Mouse (Mus musculus) spleen, postnatal 10 days (tissue): ENCODE results near the gene Car15.

Experiments
- DNase-seq, 2 experiments: peaks; one replicate each; pipeline ENCODE4 v3.0.0; 2021 to 2022; ENCODE audit warnings: low spot score in 2 of 2

Gene Car15

GRCm38 (mm10) chr16:17801777-17802455 lies 36.2 kb downstream of the Car15 start:
- DNase-seq = no peak

GRCm38 (mm10) chr16:17799584-17799983 lies 38.6 kb downstream of the Car15 start:
- DNase-seq = no peak

GRCm38 (mm10) chr16:17798321-17799180 lies 39.6 kb downstream of the Car15 start:
- DNase-seq = peak in 1 of 2 experiments; percentile 21

GRCm38 (mm10) chr16:17797812-17798311 lies 40.3 kb downstream of the Car15 start:
- DNase-seq = peak in 1 of 2 experiments; percentile 19

- DNase-seq = peak in 1 of 2 experiments; percentile 24
These were observed 41.0 kb downstream of the Car15 start, which contains the start of gene Scarf2 for GRCm38 (mm10) chr16:17796971-17797811. Scarf2 (plus strand) TSS chr16:17797282.

DNA sequence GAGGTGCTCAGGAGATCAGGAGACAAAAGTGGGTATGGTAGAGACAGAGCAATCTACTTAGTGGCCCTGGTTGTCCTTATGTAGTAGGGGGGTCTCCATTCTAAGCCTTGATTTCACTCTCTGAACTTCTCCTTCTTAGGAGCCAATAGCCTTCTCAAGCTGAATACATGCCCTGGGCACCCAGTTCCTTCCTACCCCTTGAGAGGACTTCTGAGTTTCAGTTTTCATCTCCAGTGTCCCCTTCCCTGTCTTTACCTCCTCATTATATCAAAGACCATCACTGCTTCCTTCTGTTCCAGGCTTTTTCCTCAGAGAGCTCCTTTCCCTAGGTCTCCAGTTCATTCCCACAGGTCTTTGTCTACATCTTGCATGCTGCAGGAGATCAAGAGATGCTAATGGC lies 41.6 kb downstream of the Car15 start:
- DNase-seq = no peak

DNA sequence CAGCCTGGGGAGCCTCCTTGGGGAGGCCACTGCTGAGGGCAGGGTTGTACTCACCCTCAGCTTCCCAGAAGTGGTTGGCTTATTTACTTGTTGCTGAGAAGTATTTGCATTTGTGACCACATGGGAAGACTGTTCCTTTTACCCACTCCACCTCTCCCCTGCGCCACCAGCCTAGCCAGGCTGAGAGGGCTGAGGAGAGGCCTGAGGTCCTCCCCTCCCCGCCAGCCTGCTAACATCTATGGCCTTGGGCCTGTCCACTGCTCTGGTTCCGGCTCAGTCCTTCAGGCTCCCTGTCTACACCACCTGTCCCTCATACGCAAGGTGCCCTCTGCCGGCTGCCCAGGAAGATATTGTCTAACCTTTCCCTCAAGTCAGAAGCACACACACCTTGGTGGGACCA lies 42.5 kb downstream of the Car15 start:
- no peak for DNase-seq

DNA sequence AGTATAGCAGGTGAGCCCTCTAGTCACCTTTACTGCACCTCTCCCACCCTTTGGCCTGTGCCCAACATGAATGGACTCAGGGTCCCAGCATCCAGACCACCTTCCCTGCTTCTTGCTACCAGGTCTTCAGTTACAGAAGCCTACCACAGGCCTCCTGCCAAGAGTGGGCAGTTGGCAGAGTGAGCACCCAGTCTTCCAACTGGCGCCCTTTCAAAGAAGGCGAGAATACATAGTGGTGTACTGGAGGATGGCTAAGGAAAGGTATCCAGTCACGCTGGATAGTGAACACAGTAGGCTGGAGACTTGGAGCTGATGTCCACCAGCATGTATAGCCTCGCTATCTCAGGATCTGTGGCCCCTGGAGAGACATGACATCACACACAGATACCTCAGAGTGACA lies 44.1 kb downstream of the Car15 start:
- no peak for DNase-seq

- DNase-seq = no peak
These were observed 45.4 kb downstream of the Car15 start for GRCm38 (mm10) chr16:17792728-17793127.

- DNase-seq = no peak
These were observed 52.8 kb downstream of the Car15 start for GRCm38 (mm10) chr16:17785337-17785736.
